Mouse (Mus musculus) embryo, embryonic 9.5 days (tissue): ENCODE results near the gene Pomgnt2.
A peak's percentile ranks its signal among the peaks of the same experiment; 100 is the strongest.
"Not testable (repeated sequence)": the region's sequence is repeated elsewhere in the genome, so short reads cannot be mapped to it uniquely, and the experiment has no call there.

Source experiments
- DNase-seq: peaks from one replicate; pipeline ENCODE4 v3.0.0-alpha.2; 2017; ENCODE audit errors: extremely low spot score

The Pomgnt2 gene

GRCm38 (mm10) chr9:121997010-121997409 is at the start of gene Pomgnt2:
Gene Pomgnt2 (minus strand): TSS chr9:121997110.
- no peak for DNase-seq

GRCm38 (mm10) chr9:122039848-122040247 is 42.9 kb upstream of the Pomgnt2 start:
- DNase-seq = no peak

- DNase-seq = no peak
Measured at GRCm38 (mm10) chr9:122038631-122039030, 41.7 kb upstream of the Pomgnt2 start.

- no peak for DNase-seq
Measured at GRCm38 (mm10) chr9:122036496-122037054, 39.7 kb upstream of the Pomgnt2 start.

GRCm38 (mm10) chr9:122035807-122036206 is 38.9 kb upstream of the Pomgnt2 start:
- no peak for DNase-seq

GRCm38 (mm10) chr9:122034949-122035348 is 38.0 kb upstream of the Pomgnt2 start:
- DNase-seq = no peak

- no peak for DNase-seq
Measured at GRCm38 (mm10) chr9:122032071-122032470, 35.2 kb upstream of the Pomgnt2 start.

GRCm38 (mm10) chr9:122030706-122031105 is 33.8 kb upstream of the Pomgnt2 start:
- no peak for DNase-seq

GRCm38 (mm10) chr9:122029765-122030164 is 32.9 kb upstream of the Pomgnt2 start:
- no peak for DNase-seq

- no peak for DNase-seq
Measured at GRCm38 (mm10) chr9:122027914-122028745, 31.2 kb upstream of the Pomgnt2 start.

- no peak for DNase-seq
Measured at GRCm38 (mm10) chr9:122027081-122027913, 30.4 kb upstream of the Pomgnt2 start.

- no peak for DNase-seq
Measured at GRCm38 (mm10) chr9:122025855-122026590, 29.1 kb upstream of the Pomgnt2 start.

- DNase-seq = no peak
Measured at GRCm38 (mm10) chr9:122024419-122024818, 27.5 kb upstream of the Pomgnt2 start.

GRCm38 (mm10) chr9:122023873-122024272 is 27.0 kb upstream of the Pomgnt2 start:
- no peak for DNase-seq

- DNase-seq = no peak
Measured at GRCm38 (mm10) chr9:122022776-122023175, 25.9 kb upstream of the Pomgnt2 start.

GRCm38 (mm10) chr9:122021581-122021980 is 24.7 kb upstream of the Pomgnt2 start:
- no peak for DNase-seq

- DNase-seq = not testable (repeated sequence)
Measured at GRCm38 (mm10) chr9:122021171-122021570, 24.3 kb upstream of the Pomgnt2 start.

- DNase-seq = no peak
Measured at GRCm38 (mm10) chr9:122020321-122020720, 23.4 kb upstream of the Pomgnt2 start.

GRCm38 (mm10) chr9:122018782-122019395 is 22.0 kb upstream of the Pomgnt2 start:
- DNase-seq = peak; percentile 32

- DNase-seq = no peak
Measured at GRCm38 (mm10) chr9:122018079-122018478, 21.2 kb upstream of the Pomgnt2 start.

GRCm38 (mm10) chr9:122014241-122014667 is 17.3 kb upstream of the Pomgnt2 start:
- DNase-seq = peak; percentile 70
